Mouse (Mus musculus): ENCODE measurements at regions not wholly inside any gene's neighbourhood (a gene's known extent, or its start where the extent isn't known, plus 50 kb on each side); places are given as distances from the start of the nearest gene placed in this dataset.

GRCm38 (mm10) chr6:32739162-32739745 is 151.3 kb upstream of the Plxna4 start:
- no peak for DNase-seq (ENCODE audit: low spot score)

- no peak for DNase-seq (ENCODE audit: low spot score)
Observed at GRCm38 (mm10) chr6:32728706-32729105, 140.7 kb upstream of the Plxna4 start.

- no peak for DNase-seq (ENCODE audit: low spot score)
Observed at GRCm38 (mm10) chr6:32726571-32726970, 138.6 kb upstream of the Plxna4 start.

- DNase-seq (ENCODE audit: low spot score) = no peak
Observed at GRCm38 (mm10) chr6:32717860-32718259, 129.9 kb upstream of the Plxna4 start.

- no peak for DNase-seq (ENCODE audit: low spot score)
Observed at GRCm38 (mm10) chr6:32715137-32715536, 127.1 kb upstream of the Plxna4 start.

GRCm38 (mm10) chr6:32710208-32710607 is 122.2 kb upstream of the Plxna4 start:
- DNase-seq (ENCODE audit: low spot score) = peak; percentile 20

GRCm38 (mm10) chr6:32709566-32709965 is 121.6 kb upstream of the Plxna4 start:
- no peak for DNase-seq (ENCODE audit: low spot score)

GRCm38 (mm10) chr6:32707417-32707816 is 119.4 kb upstream of the Plxna4 start:
- no peak for DNase-seq (ENCODE audit: low spot score)

GRCm38 (mm10) chr6:32706376-32706775 is 118.4 kb upstream of the Plxna4 start:
- DNase-seq (ENCODE audit: low spot score) = no peak

GRCm38 (mm10) chr6:32703466-32703865 is 115.5 kb upstream of the Plxna4 start:
- DNase-seq (ENCODE audit: low spot score) = no peak

GRCm38 (mm10) chr6:32702245-32702791 is 114.3 kb upstream of the Plxna4 start:
- no peak for DNase-seq (ENCODE audit: low spot score)

GRCm38 (mm10) chr6:32699811-32700210 is 111.8 kb upstream of the Plxna4 start:
- DNase-seq (ENCODE audit: low spot score) = no peak

GRCm38 (mm10) chr6:32697771-32698270 is 109.8 kb upstream of the Plxna4 start:
- DNase-seq (ENCODE audit: low spot score) = no peak

GRCm38 (mm10) chr6:32696037-32696436 is 108.0 kb upstream of the Plxna4 start:
- no peak for DNase-seq (ENCODE audit: low spot score)

GRCm38 (mm10) chr6:32672552-32672951 is 84.6 kb upstream of the Plxna4 start:
- DNase-seq (ENCODE audit: low spot score) = no peak

GRCm38 (mm10) chr6:32659743-32660142 is 71.8 kb upstream of the Plxna4 start:
- no peak for DNase-seq (ENCODE audit: low spot score)

- no peak for DNase-seq (ENCODE audit: low spot score)
Observed at GRCm38 (mm10) chr6:32657378-32657777, 69.4 kb upstream of the Plxna4 start.

- DNase-seq (ENCODE audit: low spot score) = no peak
Observed at GRCm38 (mm10) chr6:32654188-32654587, 66.2 kb upstream of the Plxna4 start.

- no peak for DNase-seq (ENCODE audit: low spot score)
Observed at GRCm38 (mm10) chr6:32644016-32644415, 56.0 kb upstream of the Plxna4 start.

- DNase-seq (ENCODE audit: low spot score) = no peak
Observed at GRCm38 (mm10) chr6:32638843-32639242, 50.9 kb upstream of the Plxna4 start.
